Mouse (Mus musculus): ENCODE measurements at regions not wholly inside any gene's neighbourhood (a gene's known extent, or its start where the extent isn't known, plus 50 kb on each side); places are given as distances from the start of the nearest gene placed in this dataset.
"Not testable (repeated sequence)": the region's sequence is repeated elsewhere in the genome, so short reads cannot be mapped to it uniquely, and the experiment has no call there.

DNA sequence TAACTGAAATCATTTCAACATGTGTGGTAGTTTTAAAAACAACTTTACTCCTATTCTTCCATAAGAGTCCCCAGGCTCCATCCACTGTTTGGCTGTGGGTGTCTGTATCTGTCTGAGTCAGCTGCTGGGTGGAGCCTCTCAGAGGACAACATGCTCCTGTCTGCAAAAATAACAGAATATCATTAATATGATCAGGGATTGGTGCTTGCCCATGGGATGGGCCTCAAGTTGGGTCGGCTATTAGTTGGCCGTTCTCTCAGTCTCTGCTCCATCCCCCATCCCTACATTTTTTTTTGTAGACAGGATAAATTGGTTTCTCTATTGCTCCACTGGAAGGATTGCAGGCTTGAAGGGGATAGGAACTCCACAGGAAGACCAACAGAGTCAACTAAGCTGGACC is 108.5 kb upstream of the Fgf16 start:
- not testable (repeated sequence) for DNase-seq

DNA sequence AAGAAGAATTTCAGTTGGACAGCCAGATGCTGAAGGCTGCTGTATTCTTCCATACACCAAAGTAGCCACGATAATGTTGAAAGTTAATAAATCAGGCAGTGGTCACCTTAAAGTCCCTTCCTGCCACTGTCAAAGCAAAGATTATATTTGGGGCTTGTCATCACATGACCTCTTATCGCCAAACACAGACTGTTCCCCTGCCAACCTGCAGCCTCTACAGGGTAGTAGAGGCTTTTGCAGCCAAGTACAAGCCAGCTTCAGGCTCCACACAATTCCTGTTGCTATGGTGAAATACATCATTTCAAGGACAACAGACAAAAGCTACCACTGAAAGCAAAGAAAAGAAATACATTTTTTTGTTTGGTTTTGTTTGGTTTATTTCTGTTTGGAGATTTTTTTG is 93.5 kb upstream of the Fgf16 start:
- DNase-seq = no peak

- DNase-seq = no peak
Observed at GRCm38 (mm10) chrX:105671247-105671646, 92.8 kb upstream of the Fgf16 start.

DNA sequence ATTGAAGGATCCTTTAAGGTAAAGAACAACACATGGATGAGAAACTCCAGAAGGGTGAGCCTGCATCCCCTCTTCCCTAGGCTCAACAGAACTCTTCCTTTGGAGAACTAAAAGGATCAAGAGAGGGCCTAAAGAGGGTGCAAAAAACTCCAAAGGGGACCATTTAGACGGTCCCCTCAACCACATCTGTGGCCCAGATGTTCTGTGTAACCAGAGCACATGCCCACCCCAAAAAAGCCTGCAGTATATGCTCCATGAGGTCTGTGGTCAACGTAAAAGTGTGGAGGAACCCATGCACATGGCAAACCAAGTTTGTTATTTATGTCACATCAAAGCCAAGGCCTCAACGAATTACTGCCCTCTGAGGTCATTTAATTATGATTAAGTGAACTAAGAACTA is 89.2 kb upstream of the Fgf16 start:
- no peak for DNase-seq

- DNase-seq = no peak
Observed at GRCm38 (mm10) chrX:105683678-105684077, 80.4 kb upstream of the Fgf16 start.

GRCm38 (mm10) chrX:105684433-105684832 is 79.6 kb upstream of the Fgf16 start:
- peak; percentile 8 for DNase-seq

DNA sequence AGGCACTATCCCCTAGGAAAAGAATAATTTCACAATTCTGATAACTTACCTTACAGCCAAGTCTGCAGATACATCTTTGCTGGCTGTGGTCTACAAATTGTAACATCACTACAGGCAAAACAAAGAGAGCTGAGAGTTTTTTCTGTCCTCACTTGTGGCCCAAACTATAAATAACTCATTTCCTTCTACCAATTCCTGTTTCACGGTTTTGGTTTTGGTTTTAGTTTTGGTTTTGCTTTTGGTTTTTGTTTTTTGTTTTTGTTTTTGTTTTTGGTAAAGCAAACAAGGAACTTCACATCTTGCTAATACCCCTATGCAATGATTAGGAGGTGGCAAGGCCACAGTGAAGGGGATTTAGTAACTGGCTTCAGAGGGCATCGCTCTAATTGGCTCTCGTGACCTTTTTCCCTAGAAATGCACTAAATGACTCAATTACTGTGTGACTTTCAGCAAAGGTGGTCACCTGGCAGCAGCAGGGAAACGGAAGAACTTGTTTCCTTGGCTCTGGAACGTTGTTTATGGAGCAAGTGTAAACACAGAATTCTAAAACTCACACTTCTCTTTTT is 53.3 kb upstream of the Fgf16 start:
- no peak for DNase-seq
